Mouse (Mus musculus) forebrain, embryonic 10.5 days (tissue): ENCODE measurements at regions not wholly inside any gene's neighbourhood (a gene's known extent, or its start where the extent isn't known, plus 50 kb on each side); places are given as distances from the start of the nearest gene placed in this dataset.

Experiments
- DNase-seq: peaks from one replicate; pipeline ENCODE4 v3.0.0-alpha.2; 2017; ENCODE audit warnings: low spot score; ENCODE audit errors: extremely low spot score
- H3K27ac ChIP-seq: fragments of 300-500 bp; sonication (generic); 2 replicates; pipeline ENCODE4 v1.5.1; 2016; ENCODE audit warnings: mild to moderate bottlenecking
- H3K27me3 ChIP-seq: fragments of 300-500 bp; sonication (generic); 2 replicates; pipeline ENCODE4 v1.6.1; 2016; ENCODE audit warnings: mild to moderate bottlenecking; ENCODE audit not compliant: poor library complexity, severe bottlenecking
- H3K36me3 ChIP-seq: fragments of 300-500 bp; sonication (generic); replicated peaks from 2 replicates; pipeline ENCODE4 v1.6.1; 2016; ENCODE audit warnings: mild to moderate bottlenecking, moderate library complexity
- H3K4me1 ChIP-seq: fragments of 300-500 bp; sonication (generic); 2 replicates; pipeline ENCODE4 v1.6.1; 2016
- H3K4me3 ChIP-seq: fragments of 300-500 bp; sonication (generic); 2 replicates; pipeline ENCODE4 v1.5.1; 2016; ENCODE audit warnings: mild to moderate bottlenecking, moderate library complexity
- H3K9me3 ChIP-seq: fragments of 300-500 bp; sonication (generic); 2 replicates; pipeline ENCODE4 v1.6.1; 2016; ENCODE audit warnings: mild to moderate bottlenecking, moderate library complexity
- WGBS: fragments of 180-500 bp; shearing (Covaris S2); methylation state at CpG from one replicate; pipeline ENCODE4 v1.1.7; 2016; 5-methylcytosine and 5-hydroxymethylcytosine counted together

DNA sequence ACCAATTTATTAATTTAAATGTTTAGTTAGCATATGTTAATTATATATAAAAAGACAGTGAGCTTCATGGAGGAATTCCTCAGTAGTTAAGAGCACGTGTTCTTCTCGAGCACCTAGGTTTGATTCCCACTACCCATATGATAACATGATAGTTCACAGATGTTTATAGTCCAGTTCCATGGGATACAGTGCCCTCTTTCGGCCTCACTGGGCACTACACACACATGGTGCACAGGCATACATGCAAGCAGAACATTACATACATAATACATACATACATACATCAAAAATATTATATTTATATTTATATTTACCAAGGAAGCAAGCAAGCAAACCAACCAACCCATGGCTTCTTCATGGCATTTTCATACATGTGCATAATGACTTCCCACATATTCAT, 51.6 kb upstream of the Fam180a start:
- H3K4me3 ChIP-seq, result no peak overlapping the region
- DNase-seq, result no peak
- no peak overlapping the region for H3K27ac ChIP-seq
- 90% methylated on average over 3 of the region's 3 CpGs for WGBS
- H3K27me3 ChIP-seq, result no peaks in the 10 kb centered on the region
- H3K4me1 ChIP-seq, result peaks cover 16% of the 10 kb centered on the region
- no peaks in the 10 kb centered on the region for H3K36me3 ChIP-seq
- H3K9me3 ChIP-seq, result no peaks in the 10 kb centered on the region

DNA sequence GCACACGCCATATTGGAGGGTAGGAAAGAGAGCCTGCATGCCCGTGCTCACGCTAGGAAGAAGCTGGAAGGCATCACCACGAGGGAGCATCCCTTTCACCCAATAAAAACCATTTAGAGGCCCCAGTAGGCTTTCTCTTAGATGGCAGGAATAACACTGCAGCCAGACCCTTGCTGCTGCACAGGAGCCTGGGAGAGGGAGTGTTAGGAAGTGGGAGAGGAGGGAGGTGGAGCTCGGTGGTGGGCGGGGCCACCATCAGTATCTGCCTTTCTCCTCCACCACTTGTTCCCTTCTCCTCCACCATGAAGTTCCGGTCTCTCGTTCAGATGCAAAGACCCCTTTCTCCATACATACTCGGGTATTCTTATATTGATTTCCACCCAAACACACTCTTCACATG, 50.6 kb upstream of the Fam180a start:
- H3K27me3 ChIP-seq, result no peaks in the 10 kb centered on the region
- H3K27ac ChIP-seq, result no peak overlapping the region
- no peaks in the 10 kb centered on the region for H3K36me3 ChIP-seq
- DNase-seq, result no peak
- H3K9me3 ChIP-seq, result no peaks in the 10 kb centered on the region
- H3K4me3 ChIP-seq, result no peak overlapping the region
- peaks cover 16% of the 10 kb centered on the region for H3K4me1 ChIP-seq
- WGBS, result 84% methylated on average over 9 of the region's 9 CpGs
